Mouse (Mus musculus) ES-E14 (cell line): ENCODE measurements at regions not wholly inside any gene's neighbourhood (a gene's known extent, or its start where the extent isn't known, plus 50 kb on each side); places are given as distances from the start of the nearest gene placed in this dataset.

Source experiments
- CHD2 ChIP-seq: IDR thresholded peaks from 2 replicates; pipeline ENCODE4 v1.6.1; 2014; ENCODE audit warnings: mild to moderate bottlenecking, low read depth, low read length, inconsistent platforms
- ZC3H11A ChIP-seq: IDR thresholded peaks from 2 replicates; pipeline ENCODE4 v1.6.1; 2012; ENCODE audit warnings: low read depth, mild to moderate bottlenecking, inconsistent platforms, low read length, borderline replicate concordance
- ZNF384 ChIP-seq: IDR thresholded peaks from 2 replicates; pipeline ENCODE4 v1.6.1; 2012; ENCODE audit warnings: low read depth, low read length, inconsistent platforms

DNA sequence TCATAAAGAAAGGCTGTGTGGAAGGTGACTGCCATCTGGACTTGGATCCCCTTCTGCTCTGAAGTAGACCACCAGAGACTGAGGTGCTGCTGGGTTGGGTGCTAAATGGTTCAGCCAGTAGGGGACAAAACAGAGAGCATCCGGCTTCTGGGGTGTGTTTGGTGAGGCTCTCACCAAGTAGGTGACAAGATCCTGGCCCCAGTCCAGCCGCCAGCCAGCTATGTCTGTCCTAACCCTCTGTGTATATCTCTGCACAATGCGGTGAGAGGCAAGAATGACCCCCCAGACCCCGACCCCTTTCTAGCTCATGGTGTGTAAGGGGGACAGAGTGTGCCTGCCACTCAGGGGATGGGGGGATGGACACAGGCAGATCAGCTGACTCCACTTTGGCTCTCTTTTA lies 54.8 kb upstream of the Foxp4 start:
- TF ChIP-seq ZC3H11A (no peak), ZNF384 (no peak), CHD2 (no peak)
